Mouse (Mus musculus) heart, embryonic 15.5 days (tissue): Measurements from ENCODE around the gene Tnni2. TPM values are rescaled to one million over a fixed set of nuclear protein-coding genes. Genes with fewer than 3 reads are reported as not detected.
A peak's percentile ranks its signal among the peaks of the same experiment; 100 is the strongest.

ENCODE experiments used
- ATAC-seq: fragments of 200-750 bp; cut with Nextera tagmentation; replicated peaks from 2 replicates; pipeline ENCODE4 v1.8.0; 2017; ENCODE audit warnings: low read depth, moderate TSS enrichment; ENCODE audit not compliant: insufficient number of reproducible peaks, insufficient read depth, low FRiP score
- H3K27ac ChIP-seq: fragments of 300-500 bp; sonication (generic); 2 replicates; pipeline ENCODE4 v1.5.1; 2015; ENCODE audit warnings: mild to moderate bottlenecking, inconsistent platforms
- H3K27me3 ChIP-seq: fragments of 300-500 bp; sonication (generic); 2 replicates; pipeline ENCODE4 v1.6.1; 2015; ENCODE audit warnings: inconsistent platforms
- H3K36me3 ChIP-seq: fragments of 300-500 bp; sonication (generic); 2 replicates; pipeline ENCODE4 v1.6.1; 2015; ENCODE audit warnings: mild to moderate bottlenecking, inconsistent platforms
- H3K4me1 ChIP-seq: fragments of 300-500 bp; sonication (generic); replicated peaks from 2 replicates; pipeline ENCODE4 v1.6.1; 2015; ENCODE audit warnings: inconsistent platforms
- H3K4me2 ChIP-seq: fragments of 300-500 bp; sonication (generic); 2 replicates; pipeline ENCODE4 v1.6.1; 2015; ENCODE audit warnings: inconsistent platforms, mild to moderate bottlenecking, moderate library complexity
- H3K4me3 ChIP-seq: fragments of 300-500 bp; sonication (generic); 2 replicates; pipeline ENCODE4 v1.5.1; 2015; ENCODE audit warnings: mild to moderate bottlenecking, inconsistent platforms
- H3K9ac ChIP-seq: fragments of 300-500 bp; sonication (generic); 2 replicates; pipeline ENCODE4 v1.6.1; 2015; ENCODE audit warnings: mild to moderate bottlenecking, inconsistent platforms
- H3K9me3 ChIP-seq: fragments of 300-500 bp; sonication (generic); replicated peaks from 2 replicates; pipeline ENCODE4 v1.6.1; 2016; ENCODE audit warnings: inconsistent platforms
- WGBS: fragments of 180-500 bp; shearing (Covaris S2); methylation state at CpG from one replicate; pipeline ENCODE4 v1.1.7; 2015; ENCODE audit warnings: mixed read lengths; 5-methylcytosine and 5-hydroxymethylcytosine counted together
- polyA plus RNA-seq: library from polyadenylated mRNA; unstranded; fragments of >200 nt; fragmentation: Nextera tagmentation; extraction: Ambion mirVana; gene quantifications from 2 replicates; pipeline ENCODE4 v1.2.1, GENCODE M21; 2015

Gene Tnni2
- polyA plus RNA-seq, 1 experiment from 2014 or later: 16.8 TPM

- Histone ChIP-seq H3K27ac (peak within 1 kb of the TSS; percentile 97), H3K4me2 (peak within 1 kb of the TSS; percentile 4; the same call in 1 of the 2 replicates), H3K4me3 (peak within 1 kb of the TSS; percentile 15; the same call in 1 of the 2 replicates), H3K9ac (no peak within 1 kb of the TSS), H3K4me1 (peaks cover 73% of the 10 kb centered on the region), H3K36me3 (no peaks in the 10 kb centered on the region), H3K27me3 (no peaks in the 10 kb centered on the region), H3K9me3 (no peaks in the 10 kb centered on the region)
- 93% methylated on average over 7 of the region's 7 CpGs for WGBS
- no peak for ATAC-seq
Measured at GRCm38 (mm10) chr7:142460636-142461077, 19.0 kb downstream of the Tnni2 start, which contains the start of gene Lsp1. Lsp1 (plus strand) TSS chr7:142460809.

GRCm38 (mm10) chr7:142461446-142461845 is 19.8 kb downstream of the Tnni2 start:
- H3K4me3 ChIP-seq: peak overlapping the region; percentile 15; the same call in 1 of the 2 replicates
- H3K4me1 ChIP-seq: peaks cover 65% of the 10 kb centered on the region

GRCm38 (mm10) chr7:142462190-142462589 is 20.6 kb downstream of the Tnni2 start:
- Histone ChIP-seq H3K36me3 (no peaks in the 10 kb centered on the region), H3K9ac (no peak overlapping the region), H3K9me3 (no peaks in the 10 kb centered on the region), H3K4me3 (peak overlapping the region; percentile 1; the same call in 1 of the 2 replicates), H3K4me2 (peak overlapping the region; percentile 4; the same call in 1 of the 2 replicates), H3K27ac (peak overlapping the region; percentile 97; the same call in 1 of the 2 replicates), H3K27me3 (no peaks in the 10 kb centered on the region), H3K4me1 (peaks cover 58% of the 10 kb centered on the region)
- 70% methylated on average over 6 of the region's 6 CpGs for WGBS
- ATAC-seq: no peak

More at GRCm38 (mm10) chr7:142461446-142461845, 19.8 kb downstream of the Tnni2 start:
- Histone ChIP-seq H3K27me3 (no peaks in the 10 kb centered on the region), H3K9me3 (no peaks in the 10 kb centered on the region), H3K9ac (no peak overlapping the region), H3K27ac (peak overlapping the region; percentile 97), H3K4me2 (peak overlapping the region; percentile 4; the same call in 1 of the 2 replicates), H3K36me3 (no peaks in the 10 kb centered on the region)
- ATAC-seq: no peak
- 86% methylated on average over 2 of the region's 2 CpGs for WGBS

- no peak for ATAC-seq
- H3K36me3 ChIP-seq: no peaks in the 10 kb centered on the region
- H3K4me1 ChIP-seq: peaks cover 53% of the 10 kb centered on the region
- WGBS: 66% methylated on average over 4 of the region's 4 CpGs
- H3K9ac ChIP-seq: no peak overlapping the region
- H3K27me3 ChIP-seq: no peaks in the 10 kb centered on the region
- H3K9me3 ChIP-seq: no peaks in the 10 kb centered on the region
- peak overlapping the region; percentile 4; the same call in 1 of the 2 replicates for H3K4me2 ChIP-seq
- peak overlapping the region; percentile 2; the same call in 1 of the 2 replicates for H3K27ac ChIP-seq
- H3K4me3 ChIP-seq: no peak overlapping the region; the same call in 1 of the 2 replicates
Measured at GRCm38 (mm10) chr7:142462594-142463078, 21.0 kb downstream of the Tnni2 start.

- H3K4me2 ChIP-seq: no peak overlapping the region
- H3K36me3 ChIP-seq: no peaks in the 10 kb centered on the region
- ATAC-seq: no peak
- 70% methylated on average over 7 of the region's 7 CpGs for WGBS
- H3K27me3 ChIP-seq: no peaks in the 10 kb centered on the region
- no peak overlapping the region for H3K9ac ChIP-seq
- no peak overlapping the region for H3K4me3 ChIP-seq
- H3K27ac ChIP-seq: peak overlapping the region; percentile 96
- no peaks in the 10 kb centered on the region for H3K9me3 ChIP-seq
- peaks cover 40% of the 10 kb centered on the region for H3K4me1 ChIP-seq
Measured at GRCm38 (mm10) chr7:142470171-142470691, 28.6 kb downstream of the Tnni2 start.

- H3K4me3 ChIP-seq: no peak overlapping the region
- peak overlapping the region; percentile 96 for H3K27ac ChIP-seq
- peak overlapping the region; percentile 45; the same call in 1 of the 2 replicates for H3K4me2 ChIP-seq
- H3K4me1 ChIP-seq: peaks cover 47% of the 10 kb centered on the region
- ATAC-seq: peak; percentile 68
- no peaks in the 10 kb centered on the region for H3K36me3 ChIP-seq
- H3K9ac ChIP-seq: 0 out of 2 replicates have a peak overlapping the region, but pooled peaks have one; percentile 46
- no peaks in the 10 kb centered on the region for H3K9me3 ChIP-seq
- no peaks in the 10 kb centered on the region for H3K27me3 ChIP-seq
- WGBS: 14% methylated on average over 4 of the region's 4 CpGs
Measured at GRCm38 (mm10) chr7:142470808-142471413, 29.3 kb downstream of the Tnni2 start.

GRCm38 (mm10) chr7:142471414-142471861 is 29.8 kb downstream of the Tnni2 start:
- Histone ChIP-seq H3K27me3 (no peaks in the 10 kb centered on the region), H3K27ac (peak overlapping the region; percentile 96), H3K9me3 (no peaks in the 10 kb centered on the region), H3K4me1 (peaks cover 52% of the 10 kb centered on the region), H3K9ac (peak overlapping the region; percentile 46; the same call in 1 of the 2 replicates), H3K36me3 (no peaks in the 10 kb centered on the region), H3K4me2 (peak overlapping the region; percentile 45; the same call in 1 of the 2 replicates), H3K4me3 (peak overlapping the region; percentile 29; the same call in 1 of the 2 replicates)
- 68% methylated on average over 6 of the region's 6 CpGs for WGBS
- peak; percentile 7; the same call in 1 of the 2 replicates for ATAC-seq

- Histone ChIP-seq H3K4me1 (peaks cover 58% of the 10 kb centered on the region), H3K4me2 (peak overlapping the region; percentile 45), H3K9me3 (no peaks in the 10 kb centered on the region), H3K36me3 (no peaks in the 10 kb centered on the region), H3K4me3 (peak overlapping the region; percentile 29; the same call in 1 of the 2 replicates), H3K9ac (peak overlapping the region; percentile 46), H3K27me3 (no peaks in the 10 kb centered on the region), H3K27ac (peak overlapping the region; percentile 96)
- ATAC-seq: no peak
- WGBS: 44% methylated on average over 15 of the region's 15 CpGs
Measured at GRCm38 (mm10) chr7:142471884-142472570, 30.4 kb downstream of the Tnni2 start.

GRCm38 (mm10) chr7:142472936-142473335 is 31.3 kb downstream of the Tnni2 start:
- 0 out of 2 replicates have a peak overlapping the region, but pooled peaks have one; percentile 46 for H3K9ac ChIP-seq
- 89% methylated on average over 4 of the region's 4 CpGs for WGBS
- peaks cover 63% of the 10 kb centered on the region for H3K4me1 ChIP-seq
- H3K9me3 ChIP-seq: no peaks in the 10 kb centered on the region
- H3K27ac ChIP-seq: peak overlapping the region; percentile 96
- H3K4me2 ChIP-seq: peak overlapping the region; percentile 45
- no peak for ATAC-seq
- no peaks in the 10 kb centered on the region for H3K36me3 ChIP-seq
- peak overlapping the region; percentile 29 for H3K4me3 ChIP-seq
- no peaks in the 10 kb centered on the region for H3K27me3 ChIP-seq

- Histone ChIP-seq H3K36me3 (no peaks in the 10 kb centered on the region), H3K4me2 (peak overlapping the region; percentile 45), H3K4me1 (peaks cover 68% of the 10 kb centered on the region), H3K9ac (no peak overlapping the region; the same call in 1 of the 2 replicates), H3K9me3 (no peaks in the 10 kb centered on the region), H3K27me3 (no peaks in the 10 kb centered on the region), H3K4me3 (0 out of 2 replicates have a peak overlapping the region, but pooled peaks have one; percentile 9), H3K27ac (peak overlapping the region; percentile 96; the same call in 1 of the 2 replicates)
- WGBS: 77% methylated on average over 2 of the region's 2 CpGs
- ATAC-seq: no peak
Measured at GRCm38 (mm10) chr7:142473476-142473875, 31.9 kb downstream of the Tnni2 start.
